Mouse (Mus musculus) cerebellum, adult 2 months (tissue): Measurements from ENCODE around the gene Prkce. TPM values are rescaled to one million over a fixed set of nuclear protein-coding genes. Genes with fewer than 3 reads are reported as not detected.

ENCODE experiments used
- DNase-seq, 2 experiments: peaks; one replicate each; pipeline ENCODE4 v3.0.0; 2021
- H3K27ac ChIP-seq: fragments of 200-500 bp; 2 replicates; pipeline ENCODE4 v1.5.1; 2012; ENCODE audit warnings: low read length, control low read depth, inconsistent platforms; ENCODE audit not compliant: insufficient read depth
- H3K27me3 ChIP-seq: fragments of 200-500 bp; 2 replicates; pipeline ENCODE4 v1.6.1; 2012; ENCODE audit warnings: inconsistent platforms, mild to moderate bottlenecking, low read length, moderate library complexity; ENCODE audit not compliant: control insufficient read depth, insufficient read depth
- H3K4me1 ChIP-seq: fragments of 200-500 bp; 2 replicates; pipeline ENCODE4 v1.6.1; 2011; ENCODE audit warnings: low read length; ENCODE audit not compliant: control insufficient read depth, insufficient read depth
- H3K4me3 ChIP-seq: fragments of 200-500 bp; replicated peaks from 2 replicates; pipeline ENCODE3; 2011; ENCODE audit warnings: mild to moderate bottlenecking, low read depth, low read length, control low read depth; ENCODE audit not compliant: insufficient read depth
- CTCF ChIP-seq: fragments of 200-500 bp; IDR thresholded peaks from 2 replicates; pipeline ENCODE4 v1.5.1; 2011; ENCODE audit warnings: low read depth, mild to moderate bottlenecking, control low read depth, low read length, moderate library complexity, borderline replicate concordance; ENCODE audit not compliant: insufficient read depth
- POLR2A ChIP-seq: fragments of 200-500 bp; IDR thresholded peaks from 2 replicates; pipeline ENCODE4 v1.6.1; 2011; ENCODE audit warnings: low read length, control low read depth, borderline replicate concordance; ENCODE audit not compliant: insufficient read depth
- WGBS: fragments of 180-500 bp; shearing (Covaris S2); methylation state at CpG from one replicate; pipeline ENCODE4 v1.1.7; 2018; 5-methylcytosine and 5-hydroxymethylcytosine counted together
- polyA plus RNA-seq: library from polyadenylated mRNA; depleted of rRNA; stranded (reverse); fragments of >200 nt; gene quantifications from 2 replicates; pipeline ENCODE4 v1.2.3, GENCODE M21; 2012

Gene Prkce
- polyA plus RNA-seq, 1 experiment, result 53.7 TPM

- WGBS, result 93% methylated on average over 3 of the region's 3 CpGs
- Histone ChIP-seq H3K27me3 (no peaks in the 10 kb centered on the region), H3K4me3 (no peak overlapping the region), H3K27ac (no peak overlapping the region), H3K4me1 (peaks cover 67% of the 10 kb centered on the region)
- TF ChIP-seq CTCF (no peak), POLR2A (no peak)
- no peak for DNase-seq
Observed at GRCm38 (mm10) chr17:86354896-86355295, 187.3 kb downstream of the Prkce start.

- Histone ChIP-seq H3K4me3 (no peak overlapping the region), H3K4me1 (peaks cover 67% of the 10 kb centered on the region), H3K27ac (no peak overlapping the region), H3K27me3 (no peaks in the 10 kb centered on the region)
- DNase-seq, result no peak
- 91% methylated on average over 2 of the region's 2 CpGs for WGBS
- TF ChIP-seq CTCF (no peak), POLR2A (no peak)
Observed at GRCm38 (mm10) chr17:86355318-86355717, 187.7 kb downstream of the Prkce start.

GRCm38 (mm10) chr17:86355772-86356451 lies 188.3 kb downstream of the Prkce start:
- peak in 1 of 2 experiments; percentile 66 for DNase-seq
- TF ChIP-seq CTCF, result no peak
- TF ChIP-seq POLR2A, result no peak
- 13% methylated on average over 7 of the region's 7 CpGs for WGBS
- Histone ChIP-seq H3K4me1 (peaks cover 62% of the 10 kb centered on the region), H3K27ac (no peak overlapping the region), H3K4me3 (no peak overlapping the region), H3K27me3 (no peaks in the 10 kb centered on the region)

GRCm38 (mm10) chr17:86358388-86358787 lies 190.8 kb downstream of the Prkce start:
- no peak overlapping the region for H3K4me3 ChIP-seq
- no peak overlapping the region for H3K27ac ChIP-seq
- no peaks in the 10 kb centered on the region for H3K27me3 ChIP-seq
- peaks cover 49% of the 10 kb centered on the region for H3K4me1 ChIP-seq
- 37% methylated on average over 5 of the region's 5 CpGs for WGBS
- DNase-seq, result no peak
- TF ChIP-seq CTCF, result no peak
- no peak for TF ChIP-seq POLR2A

- Histone ChIP-seq H3K4me3 (no peak overlapping the region), H3K27me3 (no peaks in the 10 kb centered on the region), H3K4me1 (peaks cover 49% of the 10 kb centered on the region), H3K27ac (no peak overlapping the region)
- 12% methylated on average over 4 of the region's 4 CpGs for WGBS
- TF ChIP-seq CTCF, result no peak
- TF ChIP-seq POLR2A, result no peak
- peak in 1 of 2 experiments; percentile 47 for DNase-seq
Observed at GRCm38 (mm10) chr17:86358847-86359246, 191.3 kb downstream of the Prkce start.

GRCm38 (mm10) chr17:86360849-86361248 lies 193.3 kb downstream of the Prkce start:
- no peak for DNase-seq
- Histone ChIP-seq H3K27me3 (no peaks in the 10 kb centered on the region), H3K4me1 (peaks cover 41% of the 10 kb centered on the region), H3K27ac (no peak overlapping the region), H3K4me3 (no peak overlapping the region)
- 94% methylated on average over 3 of the region's 3 CpGs for WGBS
- TF ChIP-seq CTCF (no peak), POLR2A (no peak)

GRCm38 (mm10) chr17:86363356-86363755 lies 195.8 kb downstream of the Prkce start:
- Histone ChIP-seq H3K27me3 (no peaks in the 10 kb centered on the region), H3K4me1 (peaks cover 42% of the 10 kb centered on the region), H3K27ac (no peak overlapping the region), H3K4me3 (no peak overlapping the region)
- TF ChIP-seq CTCF, result no peak
- no peak for TF ChIP-seq POLR2A
- WGBS, result 73% methylated on average over 5 of the region's 5 CpGs
- no peak for DNase-seq

GRCm38 (mm10) chr17:86364349-86365075 lies 196.9 kb downstream of the Prkce start:
- H3K4me3 ChIP-seq, result no peak overlapping the region
- no peak overlapping the region for H3K27ac ChIP-seq
- TF ChIP-seq CTCF, result no peak
- TF ChIP-seq POLR2A, result no peak
- peaks cover 36% of the 10 kb centered on the region for H3K4me1 ChIP-seq
- DNase-seq, result no peak
- 81% methylated on average over 16 of the region's 16 CpGs for WGBS
- no peaks in the 10 kb centered on the region for H3K27me3 ChIP-seq
